Mouse (Mus musculus) spleen, postnatal 36 days (tissue): ENCODE results near the gene Zfp868.
A peak's percentile ranks its signal among the peaks of the same experiment; 100 is the strongest.
"Not testable (repeated sequence)": the region's sequence is repeated elsewhere in the genome, so short reads cannot be mapped to it uniquely, and the experiment has no call there.

ENCODE experiments used
- DNase-seq, 2 experiments: peaks; one replicate each; pipeline ENCODE4 v3.0.0; 2022; ENCODE audit warnings: low spot score in 2 of 2, mixed read lengths in 1 of 2

Zfp868 gene

GRCm38 (mm10) chr8:69625095-69625789, at the start of gene Zfp868:
Zfp868 (minus strand) TSS chr8:69625548.
- DNase-seq = peak; percentile 98

DNA sequence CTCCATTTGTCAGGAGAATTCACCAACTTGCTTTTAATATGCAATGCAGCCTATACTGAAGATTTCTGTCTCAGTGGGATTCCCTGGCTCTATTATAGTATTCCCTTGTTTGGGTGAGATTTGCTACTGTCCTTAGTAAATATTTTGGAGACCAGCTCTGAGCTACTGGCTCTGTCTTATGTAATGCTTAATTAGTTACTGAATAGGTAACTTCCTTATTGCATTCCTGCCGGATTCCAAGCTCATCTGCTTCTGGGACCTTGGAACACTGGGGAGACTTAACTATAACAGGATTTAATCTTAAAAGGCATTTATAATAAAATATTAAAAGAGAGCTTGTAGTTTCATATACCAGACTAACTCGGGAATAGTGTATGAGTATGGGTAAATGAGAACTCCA, 39.7 kb upstream of the Zfp868 start:
- DNase-seq = not testable (repeated sequence)

DNA sequence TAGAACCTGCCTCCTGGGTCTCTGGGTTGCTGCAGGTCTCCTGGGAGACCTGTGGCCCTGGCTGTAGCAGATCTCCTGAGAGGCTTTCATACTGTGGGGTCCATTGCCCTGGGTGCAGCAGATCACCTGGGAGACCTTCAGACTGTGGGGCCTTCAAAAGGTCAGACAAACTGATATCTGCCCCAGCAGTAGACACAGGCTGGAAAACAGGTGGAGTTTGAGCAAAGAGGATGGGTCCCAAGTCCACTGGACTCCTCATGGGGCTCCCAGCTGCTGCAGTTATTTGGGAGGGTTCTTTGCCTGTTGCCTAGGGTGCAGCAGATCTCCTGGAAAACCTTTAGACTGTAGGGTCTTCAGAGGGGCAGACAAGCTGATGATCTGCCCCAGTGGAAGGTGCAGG, 35.9 kb upstream of the Zfp868 start:
- DNase-seq = no peak

DNA sequence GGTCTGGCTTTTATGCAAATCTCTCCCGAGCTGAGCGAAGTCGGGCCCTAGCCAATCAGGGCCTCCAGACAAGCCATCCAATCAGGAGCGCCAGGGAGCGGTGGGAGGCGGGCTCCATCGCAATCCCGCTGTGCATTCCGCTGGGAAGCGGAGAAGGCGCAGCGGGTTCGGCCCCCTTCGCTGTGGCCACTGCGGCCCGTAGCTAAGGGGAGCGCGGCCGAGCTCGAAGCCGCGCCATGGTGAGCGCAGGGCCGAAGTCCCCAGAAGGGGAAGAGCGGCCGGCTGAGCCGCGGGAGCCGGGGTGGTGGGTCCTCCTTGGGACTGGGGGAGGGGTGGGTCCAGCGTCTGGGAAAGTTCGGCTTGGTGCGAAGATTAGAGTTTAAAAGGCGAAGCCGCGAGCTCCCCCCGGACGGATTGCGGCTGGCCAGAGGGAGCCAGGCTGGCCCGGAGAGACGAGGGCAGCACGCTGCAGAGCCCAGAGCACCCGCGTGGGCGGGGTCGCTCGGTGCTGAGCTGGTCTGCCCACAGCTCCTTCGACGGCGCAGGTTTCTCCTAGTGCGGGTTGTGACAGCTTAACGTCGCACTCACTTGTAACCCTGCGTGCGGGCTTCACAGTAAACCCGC, 29.1 kb upstream of the Zfp868 start, which contains the start of gene Zfp964:
Gene Zfp964, plus strand, starts transcription at position 122 of the 624 bp plus-strand sequence.
- peak; percentile 79 to 81 for DNase-seq

GRCm38 (mm10) chr8:69653808-69654357, 28.5 kb upstream of the Zfp868 start:
- DNase-seq = no peak

DNA sequence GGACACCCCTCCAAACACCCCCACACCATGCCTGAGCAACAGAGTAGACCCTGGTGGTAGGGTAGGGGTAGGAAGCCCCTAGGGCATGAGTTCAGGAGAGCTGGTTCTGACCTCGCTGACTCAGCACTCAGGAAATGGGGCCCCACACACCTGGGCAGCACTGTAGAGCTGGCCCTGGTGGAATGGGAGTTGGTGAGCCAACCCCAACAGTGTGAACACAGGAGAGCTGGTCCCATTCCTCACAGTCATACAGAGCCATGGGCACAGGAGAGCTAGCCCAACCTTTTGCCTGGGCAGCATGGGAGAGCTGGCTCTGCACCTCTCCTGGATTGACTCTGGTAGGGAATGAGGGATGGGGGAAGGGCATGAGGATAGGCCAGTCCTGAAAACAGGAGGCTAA, 7.3 kb downstream of the Zfp868 start:
- DNase-seq = no peak

GRCm38 (mm10) chr8:69614687-69615086, 10.7 kb downstream of the Zfp868 start:
- no peak for DNase-seq

- not testable (repeated sequence) for DNase-seq
These were observed 27.8 kb downstream of the Zfp868 start for GRCm38 (mm10) chr8:69597598-69597997.

- DNase-seq = no peak
These were observed 40.6 kb downstream of the Zfp868 start for GRCm38 (mm10) chr8:69584611-69585202.

DNA sequence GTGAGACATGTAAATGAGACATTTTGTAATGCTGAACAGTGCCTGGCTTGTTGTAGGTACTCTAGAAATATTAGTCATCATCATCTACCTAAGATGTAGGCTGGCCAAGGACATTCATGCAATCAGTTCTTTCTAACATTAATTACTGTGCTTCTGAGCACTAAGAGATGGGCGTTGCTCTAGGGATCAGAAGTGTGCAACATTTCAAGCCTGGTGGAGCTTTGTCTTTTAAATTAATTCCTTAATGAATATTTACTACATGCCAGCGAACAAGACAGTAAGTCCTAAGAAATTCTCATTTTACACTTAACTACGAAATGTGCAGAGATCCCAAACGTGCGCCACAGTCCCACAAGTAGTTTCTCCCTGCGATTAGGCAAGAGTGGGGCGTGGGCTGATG, 41.1 kb downstream of the Zfp868 start:
- DNase-seq = not testable (repeated sequence)
